Mouse (Mus musculus) lung, adult 2 months (tissue): ENCODE results near the gene Tob1.

Source experiments
- CTCF ChIP-seq: fragments of 200-500 bp; IDR thresholded peaks from 2 replicates; pipeline ENCODE4 v1.5.1; 2011; ENCODE audit warnings: mild to moderate bottlenecking, low read length, control low read depth; ENCODE audit not compliant: insufficient read depth
- POLR2A ChIP-seq: fragments of 200-500 bp; IDR thresholded peaks from 2 replicates; pipeline ENCODE4 v1.6.1; 2011; ENCODE audit warnings: low read depth, mild to moderate bottlenecking, control low read depth, low read length, borderline replicate concordance; ENCODE audit errors: extremely low read depth

- TF ChIP-seq CTCF (no peak), POLR2A (no peak)
Observed at GRCm38 (mm10) chr11:94215581-94215980, 4.3 kb downstream of the Tob1 start.
